Mouse (Mus musculus) urinary bladder, adult 18-20 months (tissue): Measurements from ENCODE around the gene Clcn1.

Experiments
- DNase-seq, 2 experiments: peaks; one replicate each; pipeline ENCODE4 v3.0.0; 2022; ENCODE audit warnings: low spot score in 2 of 2, mixed read lengths in 2 of 2

Clcn1 gene

DNA sequence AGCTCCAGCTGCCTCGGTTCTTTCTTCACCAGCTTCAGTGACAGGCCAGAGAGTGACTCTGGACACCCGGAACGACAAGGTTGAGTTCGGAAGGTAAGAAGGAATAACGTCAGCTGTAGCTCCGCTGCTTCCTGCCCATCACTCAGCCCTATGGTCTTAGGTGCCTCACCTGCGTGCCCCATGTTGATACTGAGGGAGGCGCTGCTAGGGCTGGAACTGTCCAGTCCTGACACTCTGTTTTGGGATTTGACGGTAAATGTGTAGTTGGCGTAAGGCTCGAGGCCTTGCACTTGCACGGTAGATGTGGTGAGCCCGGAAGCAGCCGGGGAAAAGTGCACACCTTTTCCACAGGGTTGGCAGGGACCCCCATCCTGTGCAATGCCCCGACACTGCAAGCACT is 78.1 kb downstream of the Clcn1 start:
- DNase-seq, result no peak

DNA sequence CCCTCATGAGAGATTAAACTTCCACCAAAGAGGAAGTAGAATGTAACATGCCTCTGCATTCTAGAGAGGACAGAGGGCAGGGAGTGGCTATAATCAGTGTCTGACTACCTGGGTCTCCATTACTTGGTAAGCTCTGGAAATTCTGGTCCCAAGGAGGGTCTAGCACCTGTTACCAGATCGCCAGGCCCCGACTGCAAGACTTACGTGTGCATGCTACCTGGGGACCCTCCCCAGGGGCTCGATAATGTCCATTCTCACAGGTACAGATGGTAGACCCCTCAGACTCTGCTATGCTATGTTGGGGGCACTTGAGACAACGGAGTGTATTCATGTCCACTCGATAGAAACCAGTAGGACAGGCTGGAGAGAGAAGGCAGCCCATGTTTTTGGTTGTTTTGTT is 78.7 kb downstream of the Clcn1 start:
- no peak for DNase-seq
